Mouse (Mus musculus) urinary bladder, postnatal 14 days (tissue): Measurements from ENCODE around the gene Kif2a.

Experiments
- DNase-seq: peaks from one replicate; pipeline ENCODE4 v3.0.0; 2021; ENCODE audit warnings: low spot score

Gene Kif2a

DNA sequence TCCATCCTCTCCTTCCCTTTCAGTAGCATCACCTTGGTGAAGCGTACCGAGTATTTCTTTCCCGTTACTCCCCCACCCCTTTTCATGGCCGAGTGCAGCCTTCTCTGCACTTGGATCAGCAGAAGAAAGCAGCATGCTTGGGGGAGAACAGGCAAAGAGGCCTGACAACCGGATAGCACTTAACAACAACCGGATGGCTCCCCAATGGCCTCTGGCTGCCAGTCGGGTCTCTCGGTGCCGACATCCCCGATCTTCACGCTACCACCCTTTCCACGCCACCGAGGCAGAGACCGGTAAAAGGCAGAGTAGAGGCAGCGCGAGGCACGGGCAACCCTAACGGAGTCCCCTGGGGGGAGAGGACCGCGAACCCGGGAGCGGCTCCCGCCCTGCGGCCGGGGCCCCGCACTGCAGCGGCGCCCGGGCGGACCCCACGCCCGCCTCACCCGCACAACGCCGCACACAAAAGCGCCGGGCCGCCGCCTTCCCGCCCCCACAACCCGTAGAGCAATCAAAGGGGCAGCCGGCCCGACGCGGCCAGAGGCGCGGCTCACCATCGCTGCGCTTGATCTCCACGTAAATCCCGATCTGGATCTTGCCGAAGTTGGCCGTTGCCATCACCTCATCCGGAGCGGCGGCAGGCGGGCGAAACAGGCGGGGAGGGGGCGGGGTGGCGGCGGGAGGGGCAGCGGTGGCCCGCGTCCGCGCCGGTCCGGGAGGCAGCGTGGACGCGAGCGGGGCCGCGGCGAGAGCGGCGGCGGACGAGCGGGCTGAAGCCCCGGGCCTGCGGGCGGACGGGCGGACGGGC lies at the start of gene Kif2a:
Gene Kif2a (minus strand): TSS at position 666 of the 805 bp plus-strand sequence.
- DNase-seq, result peak; percentile 38

DNA sequence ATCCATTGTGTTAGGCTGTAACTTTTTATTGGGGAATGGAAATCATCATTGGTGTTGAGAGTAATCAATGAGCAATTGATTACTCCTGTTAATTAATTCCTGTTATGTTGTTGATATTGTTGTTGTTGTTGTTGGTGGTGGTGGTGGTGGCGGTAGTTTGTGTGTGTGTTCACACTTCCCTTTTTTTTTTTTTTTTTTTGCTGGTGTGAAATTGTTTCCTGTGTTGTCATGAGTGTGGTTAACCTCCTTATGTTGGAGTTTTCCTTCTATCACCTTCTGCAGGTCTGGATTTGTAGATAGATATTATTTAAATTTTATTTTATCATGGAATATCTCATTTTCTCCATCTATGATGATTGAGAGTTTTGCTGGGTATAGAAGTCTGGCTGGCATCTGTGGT lies 47.1 kb upstream of the Kif2a start:
- DNase-seq, result no peak

DNA sequence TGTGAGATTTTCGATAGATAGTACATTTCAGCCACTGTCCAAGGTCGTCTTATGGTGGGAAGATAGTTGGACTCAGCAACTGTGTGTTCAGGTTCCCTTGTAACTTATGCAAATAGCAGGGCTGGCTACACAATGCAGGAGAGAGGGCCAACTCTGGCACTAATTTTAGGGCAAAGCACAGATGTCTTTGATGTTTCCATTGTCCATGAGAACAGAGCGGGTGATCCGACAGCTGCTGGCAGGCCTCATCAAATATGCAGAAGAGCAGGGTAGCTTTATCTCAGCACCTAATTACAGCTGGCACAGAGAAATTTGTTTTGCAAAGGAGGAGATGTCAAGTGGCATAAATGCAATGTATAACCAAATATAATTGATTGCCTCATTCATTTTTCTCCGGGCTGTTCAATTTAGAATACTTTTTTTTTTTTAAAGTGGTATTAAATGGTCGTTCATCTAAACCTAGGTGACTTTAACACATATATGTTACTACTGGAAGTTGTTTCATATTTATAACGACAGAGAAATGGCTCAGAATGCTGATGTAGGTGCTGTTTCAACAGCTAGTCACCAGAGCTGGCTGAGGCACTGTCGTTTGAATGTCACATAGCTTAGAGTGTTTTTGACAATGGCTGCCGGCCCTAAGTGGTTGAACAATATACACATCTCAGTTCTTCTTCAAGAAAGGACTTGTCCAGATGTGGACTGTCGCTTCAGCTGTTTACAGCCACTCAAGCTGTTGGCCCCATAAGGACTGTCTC lies 43.4 kb upstream of the Kif2a start:
- no peak for DNase-seq

DNA sequence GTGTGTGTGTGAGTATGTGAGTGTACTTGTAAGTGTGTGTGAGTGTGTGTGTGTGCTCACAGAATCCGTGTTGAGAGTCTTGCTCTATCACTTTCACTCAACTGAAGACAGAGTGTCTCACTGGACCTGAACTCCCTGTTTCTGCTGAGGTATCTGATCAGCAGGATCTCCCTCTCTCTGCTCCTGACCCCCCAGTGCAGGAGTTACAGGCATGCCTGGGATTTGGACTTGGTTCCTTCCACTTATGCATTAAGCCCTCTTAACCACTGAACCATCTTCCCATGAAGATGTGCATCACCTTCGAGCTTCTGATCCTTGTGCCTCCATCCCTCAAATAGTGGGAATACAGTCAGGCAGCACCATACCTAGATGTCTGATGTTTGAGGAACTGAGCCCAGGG lies 42.3 kb upstream of the Kif2a start:
- DNase-seq, result no peak

DNA sequence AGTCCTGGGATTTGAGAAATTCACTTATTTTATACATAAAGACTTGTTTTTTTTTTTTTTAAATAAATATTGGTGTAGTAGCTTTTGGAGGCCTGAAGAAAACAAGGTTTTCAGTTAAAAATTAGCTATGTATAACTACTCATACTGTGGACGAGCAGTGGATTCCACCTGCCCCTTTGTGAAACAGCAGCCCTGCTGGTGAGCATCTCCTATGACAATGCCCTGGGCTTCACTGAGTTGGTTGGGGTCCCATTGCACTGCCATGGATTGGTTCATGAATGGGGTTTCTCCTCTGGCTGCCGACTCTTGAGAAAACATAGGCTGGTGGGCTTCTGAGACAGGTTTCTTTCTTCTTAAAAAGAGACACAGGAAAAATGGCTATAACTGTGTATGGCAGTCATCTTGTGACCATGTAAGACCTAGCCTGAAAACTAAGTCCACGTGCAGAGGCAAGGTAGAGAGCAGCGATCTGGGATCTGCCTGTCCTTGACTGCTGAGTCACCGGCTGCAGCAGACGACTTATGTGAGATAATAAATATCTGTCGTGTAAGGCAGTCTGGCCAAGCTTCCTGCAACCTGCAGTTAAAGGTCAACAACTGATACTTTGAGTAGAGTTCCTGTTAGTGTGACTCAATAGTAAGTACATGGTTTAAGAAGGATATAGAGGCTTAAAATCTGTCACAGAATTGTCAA lies 41.3 kb upstream of the Kif2a start:
- DNase-seq, result no peak

DNA sequence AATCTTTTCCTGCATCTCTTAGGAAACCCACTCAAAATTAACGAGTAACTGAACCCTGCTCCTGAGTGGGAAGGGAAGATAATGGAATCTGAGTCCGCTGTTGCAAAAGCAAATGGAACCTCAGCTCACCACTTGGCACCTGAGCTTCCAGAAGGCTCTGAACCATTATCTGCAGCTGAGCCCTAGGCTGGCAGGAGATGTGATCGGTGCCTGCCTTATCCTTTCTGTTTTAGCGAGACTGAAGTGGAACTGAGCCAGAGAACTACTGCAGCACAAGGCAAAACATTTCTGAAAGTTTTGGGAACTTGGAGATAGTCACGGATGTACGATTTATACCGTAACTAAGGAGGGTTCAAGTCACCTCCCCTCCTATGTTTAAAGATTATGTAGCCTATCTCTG lies 38.2 kb upstream of the Kif2a start:
- no peak for DNase-seq

DNA sequence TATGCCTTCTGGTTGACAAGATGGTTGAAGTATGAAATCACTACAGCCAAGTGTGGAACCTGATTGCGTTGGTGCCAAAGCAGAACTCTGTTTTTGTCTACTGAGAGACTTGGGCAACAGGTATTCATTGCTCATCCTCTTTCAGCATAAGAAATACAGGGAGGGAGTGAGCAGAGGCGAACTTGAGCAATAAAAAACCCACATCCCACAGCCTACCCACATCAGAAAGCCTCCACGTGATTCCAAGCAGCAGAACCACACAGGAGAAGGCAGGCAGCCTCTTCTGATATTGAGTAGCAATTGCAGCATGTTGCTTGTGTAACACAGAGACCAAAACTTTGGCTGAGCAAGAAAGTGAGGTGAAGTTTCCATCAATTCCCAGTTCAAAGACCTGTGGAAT lies 37.5 kb upstream of the Kif2a start:
- no peak for DNase-seq

DNA sequence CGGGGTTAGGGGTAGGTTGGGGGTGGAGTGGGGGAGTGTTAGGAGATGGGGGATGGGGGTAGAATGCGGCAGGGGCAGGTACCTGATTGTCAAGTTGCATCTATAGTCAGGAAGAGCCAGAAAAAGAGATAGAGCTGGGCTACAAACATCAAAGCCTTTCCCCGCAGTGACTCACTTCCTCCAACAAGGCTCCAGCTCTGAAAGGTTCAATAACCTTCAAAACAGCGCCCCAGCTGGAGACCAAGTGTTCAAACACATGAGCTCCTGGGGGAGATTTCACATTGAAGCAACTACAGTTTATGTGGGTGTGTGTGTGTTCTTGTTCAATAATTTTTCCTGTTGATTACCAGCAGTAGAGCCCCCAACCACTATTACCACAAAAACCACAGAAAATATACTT lies 34.4 kb upstream of the Kif2a start:
- peak; percentile 33 for DNase-seq

DNA sequence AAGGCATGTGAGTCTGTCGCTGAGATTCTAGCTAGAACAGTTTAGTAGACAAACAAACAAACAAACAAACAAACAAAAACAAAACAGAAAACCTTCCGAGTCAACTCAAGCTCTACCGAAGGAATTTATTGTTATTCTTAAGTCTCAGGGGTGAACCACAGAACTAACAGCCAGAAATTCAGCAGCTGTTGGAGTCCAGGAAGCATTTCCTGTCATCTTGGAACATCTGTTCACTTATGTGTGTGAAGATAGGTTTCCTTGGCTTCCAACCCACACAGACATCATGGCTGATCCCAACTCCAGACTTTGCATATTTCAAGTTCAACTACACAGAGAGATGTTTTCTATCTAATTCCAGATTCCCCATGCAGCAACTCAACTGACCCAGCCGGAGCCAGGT lies 32.6 kb upstream of the Kif2a start:
- DNase-seq, result no peak

DNA sequence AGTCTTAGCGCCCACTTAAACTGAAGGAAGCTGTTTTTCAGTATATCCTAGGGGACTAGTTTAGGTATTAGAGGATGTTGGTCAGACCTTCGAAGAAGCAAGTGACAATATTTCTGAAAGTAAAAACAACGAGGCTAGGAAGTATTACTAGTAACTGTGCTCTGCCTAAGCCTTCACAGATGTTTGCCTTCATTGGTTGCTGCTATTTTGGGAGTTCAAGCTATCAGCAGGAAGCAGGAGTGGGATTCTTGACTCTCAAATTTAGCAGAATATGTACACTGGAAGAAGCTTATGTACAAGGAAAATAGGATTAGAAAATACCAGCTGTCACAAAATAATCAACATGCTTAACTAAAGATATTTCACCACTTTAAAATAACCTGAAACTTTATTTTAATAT lies 29.4 kb upstream of the Kif2a start:
- DNase-seq, result no peak

DNA sequence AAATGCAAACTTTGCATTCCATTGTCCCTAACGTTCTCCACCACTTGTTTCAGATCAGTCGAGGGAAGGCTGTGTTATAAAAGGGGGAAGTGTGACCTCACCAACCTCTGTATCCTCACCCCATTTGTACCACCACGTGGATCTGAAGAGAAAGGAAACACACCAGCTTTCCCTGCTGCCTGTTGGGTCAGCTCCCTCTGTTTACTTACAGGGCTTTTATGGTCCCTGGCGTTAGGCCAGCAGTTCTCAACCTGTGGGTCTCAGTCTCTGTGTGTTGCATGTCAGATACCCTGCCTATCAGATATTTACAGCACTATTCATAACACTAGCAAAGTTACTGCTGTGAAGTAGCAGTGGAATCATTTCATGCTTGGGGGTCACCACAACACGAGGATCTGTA lies 22.3 kb upstream of the Kif2a start:
- DNase-seq, result peak; percentile 58

DNA sequence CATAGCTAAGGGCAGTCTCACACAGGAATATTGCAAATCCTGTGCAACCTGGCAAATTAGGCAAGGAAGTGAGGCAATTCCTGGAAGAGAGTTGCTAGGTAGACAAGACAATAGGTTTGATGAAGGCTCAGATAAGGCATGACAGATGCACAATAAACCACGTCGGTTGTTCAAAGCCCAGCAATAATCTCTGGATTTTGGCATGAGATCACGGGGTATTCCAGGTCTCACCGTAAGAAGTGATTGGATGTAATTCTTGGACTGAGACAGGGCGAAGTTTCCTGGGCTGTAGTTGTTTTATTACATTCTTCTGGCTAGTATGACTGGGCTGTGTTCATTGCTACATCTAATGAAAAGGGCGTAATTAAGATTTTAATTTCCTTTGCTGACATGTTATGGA lies 20.6 kb upstream of the Kif2a start:
- DNase-seq, result no peak

DNA sequence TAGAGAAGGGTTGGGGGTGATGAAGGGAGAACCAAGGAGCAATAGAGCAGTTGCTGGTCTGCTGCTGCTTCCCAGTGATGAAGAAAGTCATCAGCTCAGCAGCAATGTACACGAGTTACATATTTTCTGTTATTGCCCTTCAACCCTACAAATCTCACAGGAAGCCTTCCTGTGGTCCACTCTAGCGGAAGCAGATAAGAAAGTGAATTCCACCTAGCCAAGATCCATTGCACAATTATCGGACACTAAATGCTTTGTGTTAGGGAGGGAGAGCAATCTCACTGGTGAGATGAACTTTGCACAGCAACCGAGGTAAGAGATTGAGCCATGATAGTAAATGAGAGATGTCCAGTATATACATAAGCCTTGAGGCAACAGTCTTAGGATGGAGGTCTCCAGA lies 17.6 kb upstream of the Kif2a start:
- DNase-seq, result no peak

DNA sequence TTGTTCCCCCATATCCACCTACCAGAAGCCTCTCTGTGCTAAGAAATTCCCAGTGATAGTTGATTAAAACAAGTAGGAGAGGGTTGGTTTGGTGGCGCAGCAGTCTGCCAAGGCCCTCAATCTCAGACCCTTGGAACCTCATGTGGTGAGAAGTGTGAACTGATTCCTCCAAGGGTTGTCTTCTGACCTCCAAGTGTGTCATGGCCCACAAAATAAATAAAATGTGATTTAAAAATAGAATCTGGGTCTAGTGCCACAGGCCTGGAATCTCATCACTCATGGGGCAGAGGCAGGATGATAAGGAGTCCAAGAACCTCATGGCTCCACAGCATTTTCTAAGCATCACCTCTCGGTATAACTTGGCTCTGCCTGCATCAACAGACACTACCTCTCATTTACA lies 16.4 kb upstream of the Kif2a start:
- DNase-seq, result no peak

DNA sequence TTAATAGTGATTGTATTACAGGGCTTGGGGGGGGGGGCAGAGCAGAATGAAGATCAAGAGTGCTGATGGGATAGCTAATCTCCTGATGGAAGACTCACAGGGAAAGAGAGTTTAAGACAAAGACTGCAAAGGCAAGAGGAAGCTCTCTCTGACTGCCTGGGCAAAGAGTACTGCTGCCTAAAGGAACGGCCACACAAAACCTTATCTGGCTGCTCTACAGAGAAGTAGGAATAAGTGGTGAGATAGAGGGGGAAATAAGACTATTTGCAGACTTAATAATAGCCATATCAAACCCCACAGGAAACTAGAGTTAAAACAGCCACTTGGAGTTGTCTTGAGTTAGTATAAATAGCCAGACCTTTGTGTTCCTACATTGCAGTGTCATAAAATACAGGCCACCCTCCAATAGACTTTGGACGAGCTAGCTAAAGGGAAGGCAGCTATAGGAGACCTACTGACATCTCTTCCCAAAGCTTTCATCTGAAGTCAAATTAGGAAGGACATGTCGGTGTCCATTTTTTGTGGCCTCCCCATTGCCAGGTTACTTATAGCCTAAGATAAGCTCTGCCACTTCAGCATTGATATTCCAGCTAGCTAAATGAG lies 13.7 kb upstream of the Kif2a start:
- no peak for DNase-seq

DNA sequence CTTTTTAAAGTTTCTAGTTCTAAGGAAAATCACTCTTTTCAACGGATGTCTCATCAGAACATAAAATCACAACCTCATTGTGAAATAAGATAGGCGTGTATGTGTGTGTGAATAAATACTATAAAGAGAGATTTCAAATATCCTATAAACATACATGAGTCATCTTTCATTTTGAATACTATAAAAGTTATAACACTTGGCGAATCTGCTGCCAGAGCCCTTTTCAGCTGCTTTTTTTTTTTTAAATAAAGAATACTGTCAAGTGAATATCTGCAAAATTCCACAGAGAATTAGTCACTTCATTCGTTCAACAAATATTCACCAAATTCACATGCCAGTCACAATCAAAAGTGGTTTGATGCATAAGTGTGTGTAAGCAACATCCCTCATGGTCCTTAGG lies 13.2 kb upstream of the Kif2a start:
- DNase-seq, result no peak

DNA sequence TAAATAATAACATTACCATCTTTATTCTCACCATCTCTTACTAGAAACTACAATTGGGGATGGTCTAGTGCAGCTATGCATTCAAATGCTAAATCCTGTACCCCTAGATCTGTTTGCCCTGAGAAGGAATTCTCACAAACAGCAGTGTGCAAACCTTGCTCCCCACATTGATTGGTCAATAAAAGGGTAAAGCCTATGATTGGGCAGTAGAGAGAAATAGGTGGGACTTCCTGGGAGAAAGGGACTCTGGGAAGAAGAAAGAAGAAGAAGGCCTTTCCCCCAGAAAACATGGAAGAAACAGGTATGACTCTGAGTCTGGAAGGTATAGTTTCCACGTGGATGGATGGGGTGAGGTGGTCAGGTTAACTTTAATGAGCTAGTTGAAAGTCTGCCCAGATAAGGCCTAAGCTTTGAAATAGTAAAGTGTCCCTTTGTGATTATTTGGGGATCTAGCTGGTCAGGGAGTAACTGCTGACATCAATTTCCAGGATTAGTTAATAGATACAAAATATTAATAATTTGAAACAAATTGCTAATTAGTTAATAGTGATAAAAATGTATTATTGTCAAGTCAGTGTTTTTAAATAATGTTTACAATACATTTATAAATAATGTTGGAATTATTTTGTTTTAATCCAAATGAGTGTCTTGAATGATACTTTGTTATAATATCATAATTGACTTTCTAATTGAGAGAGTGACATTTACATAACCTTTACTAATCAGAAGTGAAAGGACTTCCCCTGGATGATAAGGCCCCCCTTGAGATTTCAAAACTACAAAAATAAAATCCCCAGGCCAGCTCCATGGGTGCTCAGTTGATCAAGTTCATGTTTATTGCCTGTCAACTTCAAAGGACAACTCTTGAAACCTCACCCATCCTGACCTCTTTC lies 12.3 kb upstream of the Kif2a start:
- no peak for DNase-seq

DNA sequence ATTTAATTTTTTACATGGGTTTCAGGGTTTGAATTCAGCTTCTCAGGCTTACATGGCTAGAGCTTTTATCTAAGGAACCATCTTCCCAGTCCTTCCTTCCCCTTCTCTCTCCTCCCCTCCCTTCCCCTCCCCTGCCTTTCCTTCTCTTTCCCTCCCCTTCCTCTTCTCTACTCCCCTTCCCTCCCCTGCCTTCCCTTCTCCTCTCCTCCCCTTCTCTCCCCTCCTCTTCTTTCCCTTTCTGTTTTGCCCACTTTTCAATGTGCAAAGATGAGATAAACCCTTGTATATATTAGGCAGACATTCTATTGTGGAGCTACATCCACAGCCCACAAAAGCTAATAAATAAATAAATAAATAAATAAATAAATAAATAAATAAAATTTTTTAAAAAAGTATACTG lies 9.3 kb upstream of the Kif2a start:
- no peak for DNase-seq

DNA sequence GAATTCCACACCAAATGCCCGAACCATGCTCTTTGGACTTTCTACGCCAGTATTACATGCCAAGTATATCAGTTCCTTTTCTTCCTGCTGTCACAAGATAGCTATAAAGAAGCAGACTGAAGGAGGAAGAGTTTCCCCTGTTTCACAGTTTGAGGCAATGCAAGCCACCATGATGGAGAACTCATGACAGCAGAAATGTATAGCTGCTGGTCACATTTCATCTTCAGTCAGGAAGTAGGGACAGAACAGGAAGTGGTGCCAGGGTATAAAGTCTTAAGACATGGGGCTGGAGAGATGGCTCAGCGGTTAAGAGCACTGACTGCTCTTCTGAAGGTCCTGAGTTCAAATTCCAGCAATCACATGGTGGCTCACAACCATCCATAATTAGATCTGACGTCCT lies 5.3 kb upstream of the Kif2a start:
- DNase-seq, result no peak

DNA sequence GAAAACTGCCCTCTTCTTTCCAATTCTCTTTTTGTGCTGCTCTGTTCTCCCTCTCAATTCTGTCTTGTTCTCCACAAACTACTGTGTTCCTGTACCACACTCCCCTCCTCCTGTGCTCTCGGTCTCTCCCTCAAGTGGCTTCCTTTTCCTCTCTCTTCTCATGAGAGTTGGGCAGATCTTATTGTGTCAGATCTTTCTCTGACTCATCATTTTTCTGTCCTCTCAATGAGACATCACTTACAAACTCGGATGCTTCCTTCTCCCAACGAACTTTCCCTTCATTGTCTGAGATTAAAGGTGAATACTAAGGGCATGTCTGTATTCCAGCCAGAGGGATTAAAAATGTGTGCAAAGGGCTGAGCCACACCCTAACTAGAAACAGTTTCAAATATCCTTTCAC lies 3.7 kb upstream of the Kif2a start:
- no peak for DNase-seq

DNA sequence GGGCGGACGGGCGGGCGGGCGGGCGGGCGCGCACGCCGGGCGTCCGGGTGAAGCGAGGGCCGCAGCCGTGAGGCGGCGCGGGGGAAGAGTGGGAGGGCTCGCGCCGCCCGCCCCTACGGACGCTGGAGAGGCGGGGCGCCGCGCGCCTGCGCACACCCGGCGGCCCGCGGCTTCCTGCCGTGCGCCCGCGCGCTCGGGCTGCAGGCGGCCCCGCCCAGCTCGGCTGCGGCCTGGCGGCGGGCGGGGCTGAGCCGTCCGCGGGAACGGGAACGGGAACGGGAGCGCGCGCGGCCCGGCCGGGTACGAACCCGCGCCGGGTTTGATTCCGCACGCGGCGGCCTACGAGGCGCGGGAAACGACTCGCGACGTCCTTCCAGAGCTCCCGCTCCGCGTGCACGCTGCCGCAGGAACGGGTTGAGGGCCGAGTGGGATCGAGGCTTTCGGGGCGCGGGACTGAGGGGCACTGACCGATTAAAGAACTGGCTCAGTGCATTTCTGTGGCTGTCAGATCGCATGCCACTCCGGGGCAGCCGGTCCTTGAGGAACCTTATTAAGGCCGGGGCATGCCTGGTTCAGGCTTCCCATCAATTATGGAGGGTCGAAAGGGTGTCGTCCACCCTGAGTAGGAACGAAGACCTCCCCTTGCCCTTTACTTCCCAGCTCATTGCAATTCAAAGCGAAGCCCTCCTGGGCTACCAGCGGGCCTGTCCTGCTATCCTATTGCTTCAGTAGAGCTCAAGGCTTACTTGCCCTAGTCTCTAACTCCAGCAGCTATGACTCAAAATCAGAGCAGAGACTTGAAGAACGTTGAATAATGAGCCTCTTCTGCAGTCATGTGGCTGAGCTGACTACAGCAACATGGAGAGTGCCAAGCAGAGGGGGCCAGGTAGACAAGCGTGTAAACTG lies 593 bp upstream of the Kif2a start:
- DNase-seq, result peak; percentile 77
